Mouse (Mus musculus) forebrain, embryonic 13.5 days (tissue): ENCODE data around the gene Opn5. TPM values are rescaled to one million over a fixed set of nuclear protein-coding genes. Genes with fewer than 3 reads are reported as not detected.

Experiments
- ATAC-seq: fragments of 200-750 bp; cut with Nextera tagmentation; 2 replicates; pipeline ENCODE4 v1.8.0; 2017
- H3K27ac ChIP-seq: fragments of 300-500 bp; sonication (generic); 2 replicates; pipeline ENCODE4 v1.5.1; 2015; ENCODE audit warnings: inconsistent platforms, mild to moderate bottlenecking, moderate library complexity
- H3K27me3 ChIP-seq: fragments of 300-500 bp; sonication (generic); 2 replicates; pipeline ENCODE4 v1.6.1; 2015; ENCODE audit warnings: mild to moderate bottlenecking, inconsistent platforms
- H3K36me3 ChIP-seq: fragments of 300-500 bp; sonication (generic); 2 replicates; pipeline ENCODE4 v1.6.1; 2015; ENCODE audit warnings: mild to moderate bottlenecking, inconsistent platforms; ENCODE audit not compliant: poor library complexity, severe bottlenecking
- H3K4me1 ChIP-seq: fragments of 300-500 bp; sonication (generic); 2 replicates; pipeline ENCODE4 v1.6.1; 2015; ENCODE audit warnings: inconsistent platforms
- H3K4me2 ChIP-seq: fragments of 300-500 bp; sonication (generic); 2 replicates; pipeline ENCODE4 v1.6.1; 2015; ENCODE audit warnings: inconsistent platforms, mild to moderate bottlenecking, moderate library complexity
- H3K4me3 ChIP-seq: fragments of 300-500 bp; sonication (generic); 2 replicates; pipeline ENCODE4 v1.5.1; 2015; ENCODE audit warnings: mild to moderate bottlenecking, inconsistent platforms
- H3K9ac ChIP-seq: fragments of 300-500 bp; sonication (generic); 2 replicates; pipeline ENCODE4 v1.6.1; 2015; ENCODE audit warnings: mild to moderate bottlenecking, inconsistent platforms
- H3K9me3 ChIP-seq: fragments of 300-500 bp; sonication (generic); replicated peaks from 2 replicates; pipeline ENCODE4 v1.6.1; 2016; ENCODE audit warnings: inconsistent platforms
- WGBS: fragments of 180-500 bp; shearing (Covaris S2); methylation state at CpG from one replicate; pipeline ENCODE4 v1.1.7; 2015; 5-methylcytosine and 5-hydroxymethylcytosine counted together
- polyA plus RNA-seq: library from polyadenylated mRNA; unstranded; fragments of >200 nt; fragmentation: Nextera tagmentation; extraction: Ambion mirVana; gene quantifications from 2 replicates; pipeline ENCODE4 v1.2.1, GENCODE M21; 2015

Gene Opn5
- polyA plus RNA-seq, 1 experiment from 2014 or later: 0.08 TPM

DNA sequence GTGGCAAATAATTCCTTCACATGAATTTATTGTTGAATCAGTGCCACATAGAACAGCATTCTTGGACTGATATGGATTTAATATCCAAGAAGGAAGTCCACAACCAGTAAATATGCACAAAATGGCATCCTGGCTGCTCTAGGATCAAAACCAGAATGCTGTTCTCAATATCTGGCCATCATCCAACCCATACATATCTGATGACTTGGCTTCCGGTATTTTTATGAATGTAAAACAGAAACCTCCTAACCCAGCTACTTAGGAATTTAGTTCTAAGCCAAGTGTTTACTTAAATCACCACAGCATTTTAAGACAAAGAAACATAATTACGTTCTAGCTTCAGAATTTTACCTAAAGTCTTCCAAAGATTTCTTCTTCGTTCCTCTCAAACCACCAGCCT lies 31.0 kb downstream of the Opn5 start:
- Histone ChIP-seq H3K9me3 (no peaks in the 10 kb centered on the region), H3K36me3 (no peaks in the 10 kb centered on the region), H3K27ac (no peak overlapping the region), H3K4me1 (peaks cover 15% of the 10 kb centered on the region), H3K4me3 (no peak overlapping the region), H3K4me2 (no peak overlapping the region), H3K27me3 (no peaks in the 10 kb centered on the region), H3K9ac (no peak overlapping the region)
- ATAC-seq: no peak
- 89% methylated on average over 3 of the region's 3 CpGs for WGBS

DNA sequence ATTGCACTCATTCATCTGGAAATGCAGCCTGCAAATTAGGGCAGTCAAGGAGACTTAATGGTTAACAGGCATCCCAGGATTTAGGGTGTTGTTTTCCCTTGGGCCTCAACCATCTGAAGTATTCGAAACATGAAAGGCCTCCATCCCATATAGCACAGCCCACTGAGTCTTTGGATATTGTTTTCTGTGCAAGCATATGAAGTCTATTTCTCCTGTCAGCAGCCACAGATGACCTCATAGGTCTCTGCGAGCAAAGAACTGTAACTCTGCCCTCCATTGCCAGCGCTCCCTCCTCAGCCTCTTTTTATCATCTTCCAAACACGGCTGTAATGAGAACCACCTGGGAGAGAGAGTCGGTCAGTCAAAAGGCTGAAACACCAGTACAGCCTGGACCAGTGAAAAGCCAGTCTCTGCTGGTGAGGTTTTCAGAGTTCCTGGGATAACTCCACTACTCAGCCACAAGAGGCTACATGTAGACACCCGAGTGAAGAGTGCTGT lies 34.5 kb downstream of the Opn5 start:
- peak; percentile 90 for ATAC-seq
- H3K4me1 ChIP-seq: peaks cover 15% of the 10 kb centered on the region
- no peak overlapping the region for H3K4me3 ChIP-seq
- H3K4me2 ChIP-seq: 0 out of 2 replicates have a peak overlapping the region, but pooled peaks have one; percentile 13
- 8% methylated on average over 6 of the region's 6 CpGs for WGBS
- H3K27ac ChIP-seq: 0 out of 2 replicates have a peak overlapping the region, but pooled peaks have one; percentile 15
- no peaks in the 10 kb centered on the region for H3K9me3 ChIP-seq
- no peaks in the 10 kb centered on the region for H3K36me3 ChIP-seq
- H3K9ac ChIP-seq: no peak overlapping the region
- no peaks in the 10 kb centered on the region for H3K27me3 ChIP-seq

DNA sequence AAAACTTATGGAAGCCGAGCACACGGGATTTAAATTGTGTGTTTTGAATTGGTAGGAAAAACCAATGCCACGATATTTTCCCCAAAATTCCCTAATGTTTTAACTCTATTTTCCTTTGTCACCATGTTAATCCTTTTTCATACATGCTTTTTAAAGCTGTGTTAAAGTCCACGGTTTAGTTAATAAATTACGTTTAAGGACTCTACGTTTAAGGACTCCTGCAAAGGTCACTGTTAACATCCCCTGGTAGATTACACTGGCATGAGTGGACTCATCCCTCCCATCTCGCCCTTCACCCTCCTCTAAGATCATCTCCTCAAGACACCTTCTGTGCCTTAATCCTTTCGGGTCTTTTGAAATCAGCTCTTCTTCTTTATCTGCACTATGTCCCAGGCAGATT lies 37.4 kb downstream of the Opn5 start:
- Histone ChIP-seq H3K9ac (no peak overlapping the region), H3K27ac (no peak overlapping the region), H3K27me3 (no peaks in the 10 kb centered on the region), H3K36me3 (no peaks in the 10 kb centered on the region), H3K4me1 (peaks cover 15% of the 10 kb centered on the region), H3K4me2 (no peak overlapping the region), H3K4me3 (no peak overlapping the region), H3K9me3 (no peaks in the 10 kb centered on the region)
- no peak for ATAC-seq
- WGBS: 89% methylated on average over 8 of the region's 8 CpGs

DNA sequence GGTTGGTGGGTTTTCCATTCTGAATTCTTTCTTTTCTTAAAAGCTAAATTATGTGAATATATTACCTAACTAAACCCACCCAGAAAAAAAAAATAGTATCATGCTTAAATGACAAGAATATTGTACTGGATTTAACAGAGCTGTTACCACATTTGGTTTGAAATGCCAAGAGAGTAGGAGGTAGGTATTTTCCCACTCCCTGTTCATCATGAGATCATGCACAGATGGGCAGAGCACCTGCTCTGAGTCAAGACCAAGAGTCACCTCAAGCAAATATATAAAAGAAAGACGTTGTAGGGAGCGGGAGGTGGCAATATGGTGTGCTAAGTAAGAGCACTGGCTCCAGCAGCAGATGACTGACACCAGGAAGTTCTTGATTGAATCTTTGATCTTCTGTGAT lies 61.6 kb downstream of the Opn5 start:
- no peaks in the 10 kb centered on the region for H3K36me3 ChIP-seq
- no peak for ATAC-seq
- 86% methylated on average over 2 of the region's 2 CpGs for WGBS

DNA sequence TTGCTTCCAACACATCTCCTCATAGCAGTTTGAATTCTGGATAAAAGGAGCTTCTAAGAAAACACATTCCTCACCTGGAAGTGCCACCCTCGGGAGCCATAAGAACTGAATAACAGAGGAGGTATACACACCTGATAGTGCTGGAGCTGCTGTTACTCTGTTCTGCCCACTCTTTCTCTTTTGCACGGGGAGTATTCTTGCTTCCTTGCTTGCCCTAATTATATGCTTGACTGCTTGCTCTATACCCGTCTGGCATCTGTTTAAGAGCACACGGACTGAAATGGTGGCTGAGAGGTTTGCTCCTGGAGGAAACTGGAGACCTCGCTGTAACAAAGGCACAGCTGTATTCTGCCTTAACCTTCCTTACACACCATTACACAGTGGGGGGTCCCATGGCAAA lies 81.0 kb downstream of the Opn5 start:
- Histone ChIP-seq H3K27me3 (no peaks in the 10 kb centered on the region), H3K9ac (no peak overlapping the region), H3K9me3 (no peaks in the 10 kb centered on the region), H3K4me1 (no peaks in the 10 kb centered on the region), H3K36me3 (no peaks in the 10 kb centered on the region), H3K4me3 (no peak overlapping the region), H3K4me2 (no peak overlapping the region), H3K27ac (no peak overlapping the region)
- WGBS: 16% methylated on average over 5 of the region's 5 CpGs
- no peak for ATAC-seq

More for the DNA sequence above, 61.6 kb downstream of the Opn5 start:
- no peaks in the 10 kb centered on the region for H3K9me3 ChIP-seq
- no peaks in the 10 kb centered on the region for H3K4me1 ChIP-seq
- no peak overlapping the region for H3K27ac ChIP-seq
- H3K27me3 ChIP-seq: no peaks in the 10 kb centered on the region
- no peak overlapping the region for H3K4me3 ChIP-seq
- H3K9ac ChIP-seq: no peak overlapping the region
- no peak overlapping the region for H3K4me2 ChIP-seq

DNA sequence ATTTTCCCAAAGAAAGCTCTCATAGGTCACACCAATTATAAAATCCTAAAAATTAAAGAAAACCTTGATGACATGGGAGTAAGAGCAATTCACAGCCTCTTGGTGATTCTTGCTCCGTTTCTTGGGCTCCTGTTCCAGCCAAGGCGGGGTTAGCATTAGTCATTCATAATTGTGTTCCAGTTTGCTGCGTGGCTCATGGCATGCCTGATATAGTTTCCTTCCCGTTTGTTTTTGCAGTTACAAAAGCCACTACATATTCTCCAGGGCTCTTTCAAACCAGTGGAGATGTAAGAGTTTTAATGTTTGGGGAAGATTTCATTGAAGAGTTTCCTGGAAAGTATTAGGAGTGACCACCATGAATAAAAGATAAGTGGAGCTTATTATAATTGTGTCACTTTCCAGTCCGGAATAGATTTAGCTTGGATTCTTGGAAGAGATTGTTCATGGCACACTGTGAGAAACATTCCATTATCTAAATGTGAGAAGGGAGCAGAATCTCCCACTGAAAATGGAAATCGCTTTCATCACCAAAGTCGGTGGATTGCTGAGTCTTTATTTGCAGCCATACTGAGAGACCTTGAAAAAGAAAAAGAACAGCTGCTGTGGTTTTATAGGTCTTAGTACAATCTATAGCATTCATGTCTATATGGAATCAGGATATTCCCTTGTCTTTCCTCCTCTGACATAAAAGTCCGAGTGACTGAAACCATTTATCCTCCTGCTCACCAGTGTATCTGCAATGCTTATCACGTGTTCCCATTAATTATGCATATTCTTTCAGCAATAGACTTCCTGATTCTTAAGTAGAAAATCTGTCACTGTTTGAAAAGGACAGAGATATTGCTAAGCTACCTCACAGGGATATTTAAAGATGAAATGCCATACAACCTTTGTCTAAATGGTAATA lies 101.6 kb downstream of the Opn5 start:
- no peaks in the 10 kb centered on the region for H3K27me3 ChIP-seq
- no peak for ATAC-seq
- H3K4me2 ChIP-seq: no peak overlapping the region
- H3K36me3 ChIP-seq: no peaks in the 10 kb centered on the region
- H3K9ac ChIP-seq: no peak overlapping the region
- no peak overlapping the region for H3K4me3 ChIP-seq
- H3K27ac ChIP-seq: no peak overlapping the region
- no peaks in the 10 kb centered on the region for H3K9me3 ChIP-seq
- H3K4me1 ChIP-seq: no peaks in the 10 kb centered on the region
- 60% methylated on average over 9 of the region's 9 CpGs for WGBS

Other genes with a start within 250 kb of the Opn5 start
- 0.05 and 0.10 TPM in 2 replicates for gene Adgrf4, start 80.9 kb upstream of the Opn5 start, polyA plus RNA-seq
- gene Adgrf2, start 130.8 kb upstream of the Opn5 start, polyA plus RNA-seq: 0.06 and 0.13 TPM in 2 replicates